Mouse (Mus musculus) lung, embryonic 15.5 days (tissue): ENCODE results near the gene Gm14548. TPM values are rescaled to one million over a fixed set of nuclear protein-coding genes. Genes with fewer than 3 reads are reported as not detected.

Experiments used
- polyA plus RNA-seq: library from polyadenylated mRNA; unstranded; fragments of >200 nt; fragmentation: Nextera tagmentation; extraction: Ambion mirVana; gene quantifications from 2 replicates; pipeline ENCODE4 v1.2.1, GENCODE M21; 2015

The Gm14548 gene
- polyA plus RNA-seq, 1 experiment from 2014 or later, result 0.36 TPM

Other genes starting within 250 kb of the Gm14548 start
- 15.0 and 15.8 TPM in 2 replicates for gene Leng1, start 232.3 kb downstream of the Gm14548 start, polyA plus RNA-seq
- 21.7 and 25.5 TPM in 2 replicates for gene Tmc4, start 220.6 kb downstream of the Gm14548 start, polyA plus RNA-seq
- 296 and 312 TPM in 2 replicates for gene Tsen34, start 205.3 kb downstream of the Gm14548 start, polyA plus RNA-seq
- 49.8 and 51.4 TPM in 2 replicates for gene Mboat7, start 204.6 kb downstream of the Gm14548 start, polyA plus RNA-seq
- 1,380 and 1,502 TPM in 2 replicates for gene Rps9, start 194.1 kb downstream of the Gm14548 start, polyA plus RNA-seq
- gene Pirb, start 177.7 kb downstream of the Gm14548 start, polyA plus RNA-seq, result 0.72 and 1.4 TPM in 2 replicates
- gene Gm15448, start 72.4 kb downstream of the Gm14548 start, polyA plus RNA-seq, result not detected in 2 replicates
- 0.50 and 0.65 TPM in 2 replicates for gene Pira2, start 53.1 kb downstream of the Gm14548 start, polyA plus RNA-seq
- 0.33 and 0.39 TPM in 2 replicates for gene Lilra6, start 17.4 kb upstream of the Gm14548 start, polyA plus RNA-seq
- 0.72 and 1.2 TPM in 2 replicates for gene Lair1, start 165.1 kb upstream of the Gm14548 start, polyA plus RNA-seq
- 2.1 and 2.2 TPM in 2 replicates for gene Ttyh1, start 221.3 kb upstream of the Gm14548 start, polyA plus RNA-seq
- 52.5 and 59.0 TPM in 2 replicates for gene Leng8, start 238.9 kb upstream of the Gm14548 start, polyA plus RNA-seq